Mouse (Mus musculus) naive thymus-derived CD4-positive, alpha-beta T cell, adult 2 months (primary cell): Measurements from ENCODE around the gene Slc7a15.

ENCODE experiments used
- DNase-seq: peaks from one replicate; pipeline ENCODE4 v3.0.0-alpha.2; 2011; ENCODE audit warnings: low read depth

Gene Slc7a15

GRCm38 (mm10) chr12:8506954-8507707 is 91.7 kb downstream of the Slc7a15 start:
- no peak for DNase-seq

GRCm38 (mm10) chr12:8504131-8504530 is 94.7 kb downstream of the Slc7a15 start:
- no peak for DNase-seq

GRCm38 (mm10) chr12:8502546-8502945 is 96.3 kb downstream of the Slc7a15 start:
- DNase-seq, result peak; percentile 87

- DNase-seq, result peak; percentile 39
These were observed 97.1 kb downstream of the Slc7a15 start for GRCm38 (mm10) chr12:8501571-8502305.

GRCm38 (mm10) chr12:8500597-8501570 is 98.0 kb downstream of the Slc7a15 start:
- no peak for DNase-seq

- peak; percentile 86 for DNase-seq
These were observed 98.8 kb downstream of the Slc7a15 start, which contains the start of gene Rhob for GRCm38 (mm10) chr12:8499871-8500596. Gene Rhob (minus strand): TSS chr12:8500009.

GRCm38 (mm10) chr12:8499001-8499870 is 99.6 kb downstream of the Slc7a15 start:
- peak; percentile 71 for DNase-seq

GRCm38 (mm10) chr12:8498591-8499000 is 100.3 kb downstream of the Slc7a15 start:
- DNase-seq, result no peak

GRCm38 (mm10) chr12:8498148-8498571 is 100.7 kb downstream of the Slc7a15 start:
- peak; percentile 15 for DNase-seq

- no peak for DNase-seq
These were observed 101.6 kb downstream of the Slc7a15 start for GRCm38 (mm10) chr12:8497314-8497706.

- DNase-seq, result no peak
These were observed 102.1 kb downstream of the Slc7a15 start for GRCm38 (mm10) chr12:8496679-8497313.

- DNase-seq, result peak; percentile 68
These were observed 102.8 kb downstream of the Slc7a15 start for GRCm38 (mm10) chr12:8495881-8496678.

- DNase-seq, result no peak
These were observed 104.2 kb downstream of the Slc7a15 start for GRCm38 (mm10) chr12:8494675-8495074.

- DNase-seq, result no peak
These were observed 105.5 kb downstream of the Slc7a15 start for GRCm38 (mm10) chr12:8493386-8493785.

GRCm38 (mm10) chr12:8489098-8489497 is 109.8 kb downstream of the Slc7a15 start:
- no peak for DNase-seq

GRCm38 (mm10) chr12:8488652-8488980 is 110.2 kb downstream of the Slc7a15 start:
- no peak for DNase-seq

GRCm38 (mm10) chr12:8487959-8488651 is 110.8 kb downstream of the Slc7a15 start:
- no peak for DNase-seq

- no peak for DNase-seq
These were observed 111.6 kb downstream of the Slc7a15 start for GRCm38 (mm10) chr12:8487281-8487680.
